Mouse (Mus musculus): ENCODE measurements at regions not wholly inside any gene's neighbourhood (a gene's known extent, or its start where the extent isn't known, plus 50 kb on each side); places are given as distances from the start of the nearest gene placed in this dataset.

DNA sequence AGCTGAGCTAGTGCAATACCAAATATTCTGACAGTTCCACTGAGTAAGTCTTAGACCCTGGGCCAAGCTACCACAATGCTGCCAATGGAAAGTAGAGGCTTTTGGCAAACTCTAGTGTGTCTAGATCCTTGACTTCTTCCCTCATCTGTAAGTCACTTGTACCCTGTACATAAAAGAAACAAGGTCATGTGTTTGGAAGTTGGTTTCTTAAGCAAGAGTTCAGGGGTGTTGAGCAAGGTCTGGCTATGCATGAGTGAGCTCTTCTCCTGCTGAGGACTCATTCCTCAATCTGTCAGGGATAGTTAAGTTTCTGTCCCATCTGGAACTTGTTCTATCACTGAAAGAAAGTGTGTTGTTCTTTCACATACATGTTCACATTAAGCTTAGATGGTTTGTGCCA, 132.9 kb downstream of the Dyrk2 start:
- TF ChIP-seq CTCF (IDR thresholded peaks at IDR 0.05; ENCODE audit: extremely low read depth, insufficient read length, insufficient replicate concordance, low read depth, low read length) = no peak
- no peak for TF ChIP-seq POLR2A (IDR thresholded peaks at IDR 0.05; ENCODE audit: low read depth, low read length)
